Mouse (Mus musculus): ENCODE data around the gene Adm2.

Gene Adm2

GRCm38 (mm10) chr15:89313359-89313758 is 9.2 kb upstream of the Adm2 start:
- no peak for DNase-seq

- no peak for DNase-seq
These were observed 8.4 kb upstream of the Adm2 start for GRCm38 (mm10) chr15:89314107-89314506.

- DNase-seq: no peak
These were observed 7.9 kb upstream of the Adm2 start for GRCm38 (mm10) chr15:89314511-89315189.

- DNase-seq: peak; percentile 98
These were observed 7.3 kb upstream of the Adm2 start, which contains the start of gene Sbf1 for GRCm38 (mm10) chr15:89315190-89315731. TSS of gene Sbf1 (minus strand) at chr15:89315311.

- DNase-seq: peak; percentile 34 to 43
These were observed 6.4 kb upstream of the Adm2 start for GRCm38 (mm10) chr15:89316146-89316545.

- DNase-seq: no peak
These were observed 1.3 kb upstream of the Adm2 start for GRCm38 (mm10) chr15:89321264-89321663.

- no peak for DNase-seq
These were observed 1.1 kb downstream of the Adm2 start for GRCm38 (mm10) chr15:89323656-89324055.

GRCm38 (mm10) chr15:89326441-89326840 is 3.9 kb downstream of the Adm2 start:
- no peak for DNase-seq

GRCm38 (mm10) chr15:89334271-89334670 is 11.8 kb downstream of the Adm2 start, which contains the start of gene Miox:
TSS of gene Miox (plus strand) at chr15:89334398.
- DNase-seq: no peak

- no peak for DNase-seq
These were observed 12.4 kb downstream of the Adm2 start for GRCm38 (mm10) chr15:89334774-89335537.

- DNase-seq: no peak
These were observed 13.9 kb downstream of the Adm2 start for GRCm38 (mm10) chr15:89336422-89336821.

- peak; percentile 66 to 75 for DNase-seq
These were observed 17.2 kb downstream of the Adm2 start for GRCm38 (mm10) chr15:89339696-89340095.

- DNase-seq: no peak
These were observed 17.6 kb downstream of the Adm2 start for GRCm38 (mm10) chr15:89340136-89340535.

GRCm38 (mm10) chr15:89341678-89342077 is 19.2 kb downstream of the Adm2 start:
- no peak for DNase-seq

- DNase-seq: no peak
These were observed 20.8 kb downstream of the Adm2 start for GRCm38 (mm10) chr15:89343325-89343724.

- DNase-seq: no peak
These were observed 27.9 kb downstream of the Adm2 start for GRCm38 (mm10) chr15:89350447-89350846.

- DNase-seq: no peak
These were observed 28.8 kb downstream of the Adm2 start for GRCm38 (mm10) chr15:89351302-89351701.

- no peak for DNase-seq
These were observed 29.5 kb downstream of the Adm2 start for GRCm38 (mm10) chr15:89352054-89352453.

- no peak for DNase-seq
These were observed 30.3 kb downstream of the Adm2 start for GRCm38 (mm10) chr15:89352795-89353194.

GRCm38 (mm10) chr15:89353837-89354236 is 31.3 kb downstream of the Adm2 start:
- DNase-seq: no peak

- DNase-seq: no peak
These were observed 31.9 kb downstream of the Adm2 start for GRCm38 (mm10) chr15:89354455-89354854.

- DNase-seq: peak; percentile 98
These were observed 33.0 kb downstream of the Adm2 start, which contains the start of the genes Lmf2 and Ncaph2 for GRCm38 (mm10) chr15:89355241-89356187. TSS of gene Lmf2 (minus strand) at chr15:89355659. TSS of gene Ncaph2 (plus strand) at chr15:89355719.

- peak; percentile 49 to 58 for DNase-seq
These were observed 33.9 kb downstream of the Adm2 start for GRCm38 (mm10) chr15:89356372-89356771.
